Mouse (Mus musculus): ENCODE data around the gene Vmn1r114. TPM values are rescaled to one million over a fixed set of nuclear protein-coding genes. Genes with fewer than 3 reads are reported as not detected.

The Vmn1r114 gene
- total RNA-seq (2023) = not detected

DNA sequence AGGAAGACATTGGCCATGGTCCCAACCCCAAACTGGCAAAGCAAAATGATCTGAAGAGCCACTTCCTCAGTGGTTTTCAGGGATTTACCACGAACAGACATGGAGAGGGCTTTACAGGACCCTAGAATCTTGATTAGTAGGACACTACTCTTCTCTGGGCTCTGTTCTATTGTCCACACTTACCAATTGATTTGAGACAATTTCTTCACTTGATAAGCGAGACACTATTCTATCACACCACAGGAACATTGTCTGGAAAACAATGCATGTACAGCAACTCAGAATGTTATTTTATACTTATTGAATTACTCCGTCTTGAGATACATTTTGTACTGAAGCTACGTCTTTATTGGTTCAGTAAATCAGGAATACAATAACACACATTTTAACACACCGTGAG is at the start of gene Vmn1r114:
Gene Vmn1r114, minus strand, starts transcription at position 101 of the 400 bp plus-strand sequence.

DNA sequence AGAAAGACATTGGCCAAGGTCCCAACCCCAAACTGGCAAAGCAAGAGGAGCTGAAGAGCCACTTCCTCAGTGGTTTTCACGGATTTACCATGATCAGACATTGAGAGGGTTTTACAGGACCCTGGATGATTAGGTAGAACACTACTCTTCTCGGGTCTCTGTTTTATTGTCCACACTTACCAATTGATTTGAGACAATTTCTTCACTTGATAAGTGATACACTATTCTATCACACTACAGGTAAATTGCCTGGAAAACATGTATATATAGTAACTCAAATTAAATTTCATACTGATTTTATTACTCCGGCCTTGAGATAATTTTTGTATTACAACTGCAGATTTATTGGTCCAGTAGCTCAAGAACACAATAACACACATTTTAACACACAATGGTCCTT is 32.9 kb upstream of the Vmn1r114 start, which contains the start of gene Vmn1r115:
Gene Vmn1r115, minus strand, starts transcription at position 101 of the 400 bp plus-strand sequence.

DNA sequence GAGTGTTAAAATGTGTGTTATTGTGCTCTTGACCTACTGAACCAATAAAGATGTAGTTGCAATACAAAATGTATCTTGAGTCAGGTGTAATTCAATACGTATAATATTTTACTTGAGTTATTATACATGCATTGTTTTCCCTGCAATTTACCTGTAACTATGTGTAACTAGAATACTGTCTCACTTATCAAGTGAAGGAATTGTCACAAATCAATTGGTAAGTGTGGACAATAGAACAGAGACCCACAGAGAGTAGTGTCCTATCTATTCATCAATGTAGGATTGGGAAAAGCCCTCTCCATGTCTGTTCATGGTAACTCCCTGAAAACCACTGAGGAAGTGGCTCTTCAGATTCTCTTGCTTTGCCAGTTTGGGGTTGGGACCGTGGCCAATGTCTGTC is 25.0 kb downstream of the Vmn1r114 start, which contains the start of gene Vmn1r113:
Gene Vmn1r113, plus strand, starts transcription at position 301 of the 400 bp plus-strand sequence.

GRCm38 (mm10) chr7:20770885-20771284 is 41.1 kb downstream of the Vmn1r114 start, which contains the start of gene Vmn1r112:
TSS of gene Vmn1r112 (plus strand) at chr7:20771185.

Other genes with a start within 250 kb of the Vmn1r114 start
- not detected for gene Gm4141, start 235.9 kb downstream of the Vmn1r114 start, total RNA-seq (2023)
- not detected for gene Gm4513, start 213.2 kb downstream of the Vmn1r114 start, total RNA-seq (2023)
- not detected for gene Vmn1r107, start 143.3 kb downstream of the Vmn1r114 start, total RNA-seq (2023)
- gene Vmn1r111, start 109.0 kb downstream of the Vmn1r114 start, total RNA-seq (2023) = not detected
- gene Gm10668, start 81.6 kb downstream of the Vmn1r114 start, total RNA-seq (2023) = not detected
- gene Vmn1r112, start 41.0 kb downstream of the Vmn1r114 start, total RNA-seq (2023) = not detected
- gene Vmn1r113, start 24.9 kb downstream of the Vmn1r114 start, total RNA-seq (2023) = not detected
- gene Vmn1r115, start 32.8 kb upstream of the Vmn1r114 start, total RNA-seq (2023) = not detected
- not detected for gene Vmn1r116, start 60.1 kb upstream of the Vmn1r114 start, total RNA-seq (2023)
- not detected for gene Vmn1r117, start 71.9 kb upstream of the Vmn1r114 start, total RNA-seq (2023)
- not detected for gene Vmn1r118, start 100.2 kb upstream of the Vmn1r114 start, total RNA-seq (2023)
- not detected for gene Vmn1r119, start 200.3 kb upstream of the Vmn1r114 start, total RNA-seq (2023)
- gene Vmn1r120, start 241.6 kb upstream of the Vmn1r114 start, total RNA-seq (2023) = not detected